Mouse (Mus musculus) C2C12 (cell line): ENCODE data around the gene Rtn2. TPM values are rescaled to one million over a fixed set of nuclear protein-coding genes. Genes with fewer than 3 reads are reported as not detected.

Source experiments
- H3K27me3 ChIP-seq: one replicate; pipeline ENCODE4 v1.6.1; 2011; ENCODE audit not compliant: control insufficient read depth, insufficient read depth, insufficient read length
- H3K36me3 ChIP-seq: one replicate; pipeline ENCODE4 v1.6.1; 2011; ENCODE audit not compliant: control insufficient read depth, insufficient read depth
- H3K4me3 ChIP-seq: one replicate; pipeline ENCODE4 v1.5.1; 2011; ENCODE audit warnings: mild to moderate bottlenecking, control low read depth; ENCODE audit not compliant: poor library complexity, insufficient read depth, severe bottlenecking
- H3K79me2 ChIP-seq: one replicate; pipeline ENCODE4 v1.6.1; 2011; ENCODE audit not compliant: control insufficient read depth, insufficient read depth
- H3K79me3 ChIP-seq: one replicate; pipeline ENCODE4 v1.6.1; 2011; ENCODE audit warnings: low read depth, control low read depth
- H3ac ChIP-seq: one replicate; pipeline ENCODE3; 2011; ENCODE audit warnings: low read depth; ENCODE audit not compliant: control insufficient read depth, insufficient read length
- CEBPB ChIP-seq: IDR thresholded peaks from one replicate; pipeline ENCODE4 v1.6.1; 2011; ENCODE audit warnings: low read depth, mild to moderate bottlenecking, control low read depth, moderate library complexity
- CTCF ChIP-seq: IDR thresholded peaks from one replicate; pipeline ENCODE4 v1.5.1; 2011; ENCODE audit not compliant: control insufficient read depth, insufficient read depth, insufficient read length
- FOSL1 ChIP-seq: IDR thresholded peaks from one replicate; pipeline ENCODE4 v1.8.0; 2011; ENCODE audit warnings: mild to moderate bottlenecking, low read length; ENCODE audit not compliant: poor library complexity, insufficient read depth, severe bottlenecking
- MAX ChIP-seq: IDR thresholded peaks from one replicate; pipeline ENCODE4 v1.6.1; 2011; ENCODE audit warnings: mild to moderate bottlenecking, control low read depth
- MYOD1 ChIP-seq: IDR thresholded peaks from one replicate; pipeline ENCODE4 v1.6.1; 2011; ENCODE audit warnings: low read depth; ENCODE audit not compliant: control insufficient read depth, insufficient read length
- MYOG ChIP-seq: IDR thresholded peaks from one replicate; pipeline ENCODE4 v1.6.1; 2011; ENCODE audit not compliant: control insufficient read depth, insufficient read length; ENCODE audit errors: extremely low read depth
- USF1 ChIP-seq: IDR thresholded peaks from one replicate; pipeline ENCODE4 v1.6.1; 2011; ENCODE audit warnings: low read depth, mild to moderate bottlenecking, control low read depth, moderate library complexity
- polyA plus RNA-seq: library from polyadenylated mRNA; unstranded; fragments of >200 nt; fragmentation: generic; extraction: Trizol; gene quantifications from one replicate; pipeline ENCODE4 v1.2.1, GENCODE M21; 2012; ENCODE audit warnings: missing spikeins

Rtn2 gene
- polyA plus RNA-seq, 1 experiment: 107 TPM

GRCm38 (mm10) chr7:19247511-19247910, 34.9 kb upstream of the Rtn2 start:
- TF ChIP-seq CEBPB: no peak
- TF ChIP-seq FOSL1: no peak
- TF ChIP-seq MAX: no peak
- no peak for TF ChIP-seq USF1
- TF ChIP-seq MYOG: no peak
- no peak for TF ChIP-seq MYOD1
- no peak for TF ChIP-seq CTCF
- Histone ChIP-seq H3K79me3 (peaks cover 4% of the 10 kb centered on the region), H3K4me3 (no peak overlapping the region), H3K79me2 (peaks cover 14% of the 10 kb centered on the region), H3ac (no peak overlapping the region), H3K36me3 (peaks cover 5% of the 10 kb centered on the region), H3K27me3 (no peaks in the 10 kb centered on the region)

- Histone ChIP-seq H3K27me3 (no peaks in the 10 kb centered on the region), H3ac (no peak overlapping the region), H3K36me3 (peaks cover 12% of the 10 kb centered on the region), H3K79me3 (no peaks in the 10 kb centered on the region), H3K4me3 (no peak overlapping the region), H3K79me2 (no peaks in the 10 kb centered on the region)
- TF ChIP-seq MAX: no peak
- no peak for TF ChIP-seq CEBPB
- TF ChIP-seq MYOD1: no peak
- no peak for TF ChIP-seq USF1
- no peak for TF ChIP-seq MYOG
- no peak for TF ChIP-seq CTCF
- TF ChIP-seq FOSL1: no peak
Observed at GRCm38 (mm10) chr7:19252078-19252477, 30.3 kb upstream of the Rtn2 start.

- no peaks in the 10 kb centered on the region for H3K79me3 ChIP-seq
- no peak overlapping the region for H3K4me3 ChIP-seq
- H3K27me3 ChIP-seq: no peaks in the 10 kb centered on the region
- TF ChIP-seq MAX (no peak), USF1 (no peak), CTCF (no peak), FOSL1 (no peak), CEBPB (no peak), MYOD1 (no peak), MYOG (no peak)
- H3ac ChIP-seq: no peak overlapping the region
- no peaks in the 10 kb centered on the region for H3K79me2 ChIP-seq
- peaks cover 20% of the 10 kb centered on the region for H3K36me3 ChIP-seq
Observed at GRCm38 (mm10) chr7:19253437-19253836, 29.0 kb upstream of the Rtn2 start.

- TF ChIP-seq USF1 (no peak), CTCF (no peak), FOSL1 (no peak), MYOD1 (no peak), MYOG (no peak), CEBPB (no peak), MAX (no peak)
- no peak overlapping the region for H3K4me3 ChIP-seq
Observed at GRCm38 (mm10) chr7:19255395-19255794, 27.0 kb upstream of the Rtn2 start.

GRCm38 (mm10) chr7:19256567-19256966, 25.9 kb upstream of the Rtn2 start:
- H3K79me3 ChIP-seq: peaks cover under 1% of the 10 kb centered on the region
- no peak overlapping the region for H3K4me3 ChIP-seq
- TF ChIP-seq CEBPB: no peak
- no peak for TF ChIP-seq FOSL1
- TF ChIP-seq MYOD1: no peak
- no peak for TF ChIP-seq CTCF
- no peak for TF ChIP-seq USF1
- no peak for TF ChIP-seq MYOG
- TF ChIP-seq MAX: no peak
- H3K27me3 ChIP-seq: no peaks in the 10 kb centered on the region
- no peaks in the 10 kb centered on the region for H3K79me2 ChIP-seq
- H3ac ChIP-seq: no peak overlapping the region
- H3K36me3 ChIP-seq: peaks cover 20% of the 10 kb centered on the region

More at GRCm38 (mm10) chr7:19255395-19255794, 27.0 kb upstream of the Rtn2 start:
- H3K27me3 ChIP-seq: no peaks in the 10 kb centered on the region
- H3K79me2 ChIP-seq: no peaks in the 10 kb centered on the region
- H3ac ChIP-seq: no peak overlapping the region
- H3K79me3 ChIP-seq: no peaks in the 10 kb centered on the region
- peaks cover 20% of the 10 kb centered on the region for H3K36me3 ChIP-seq
